ENCODE assay signal across 8 mouse cellular contexts in the genomic region with DNA sequence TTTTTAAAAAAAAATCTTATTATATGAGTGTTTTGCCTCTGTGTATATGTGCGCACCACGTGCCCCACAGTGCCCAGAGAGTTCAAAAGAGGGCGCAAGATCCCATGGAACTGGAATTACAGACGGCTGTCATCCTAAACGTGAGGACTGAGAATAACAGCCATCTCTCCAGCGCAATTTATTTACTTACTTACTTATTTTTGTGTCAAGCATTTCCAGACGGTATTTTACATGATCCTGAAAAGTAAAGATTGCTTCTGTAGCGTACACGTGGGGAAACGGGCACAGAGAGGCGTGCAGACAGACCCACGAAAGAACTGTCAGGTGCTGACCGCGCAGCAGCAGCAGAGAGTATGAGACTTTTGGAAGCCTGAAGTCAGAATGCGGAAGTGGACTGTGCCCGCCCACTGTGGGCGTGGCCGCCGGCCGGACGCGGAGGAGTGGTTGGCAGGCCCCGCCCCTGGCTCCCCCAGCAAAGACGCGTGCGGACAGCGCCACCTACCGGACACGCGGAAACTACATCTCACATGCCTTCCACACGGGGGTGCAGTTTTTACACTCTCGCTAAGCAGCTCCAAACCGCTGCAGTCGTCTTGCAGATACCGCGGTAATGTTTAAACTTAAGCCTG. TPM values are rescaled to one million over a fixed set of nuclear protein-coding genes. Genes with fewer than 3 reads are reported as not detected.
DNase-seq lines count a peak whose midpoint lies in the region; ATAC-seq and TF ChIP-seq lines count a peak whose summit lies in the region.

No protein-coding gene starts in this region.

- peak overlapping the region; percentile 23 for H3K9ac ChIP-seq in heart, embryonic 15.5 days
- peak overlapping the region; percentile 44 for H3K9ac ChIP-seq in liver, embryonic 14.5 days (replicated peaks)
- no peak overlapping the region for H3K9ac ChIP-seq in neural tube, embryonic 11.5 days (ENCODE audit: low read length)
- no peak overlapping the region for H3K9ac ChIP-seq in stomach, postnatal 0 days (ENCODE audit: low read length)

- peak; percentile 100 for TF ChIP-seq CTCF in liver, embryonic 14.5 days (IDR thresholded peaks at IDR 0.05; ENCODE audit: low read depth)
- TF ChIP-seq CTCF in stomach, postnatal 0 days (IDR thresholded peaks at IDR 0.05; ENCODE audit: low read depth): peak; percentile 100

- no peaks in the 10 kb centered on the region for H3K9me3 ChIP-seq in heart, embryonic 15.5 days (replicated peaks)
- no peaks in the 10 kb centered on the region for H3K9me3 ChIP-seq in liver, embryonic 14.5 days (ENCODE audit: control insufficient read depth, low read length)
- no peaks in the 10 kb centered on the region for H3K9me3 ChIP-seq in neural tube, embryonic 11.5 days (ENCODE audit: control insufficient read depth, low read length)
- no peaks in the 10 kb centered on the region for H3K9me3 ChIP-seq in stomach, postnatal 0 days (ENCODE audit: control insufficient read depth, low read length)

- peak overlapping the region; percentile 26; the same call in 1 of the 2 replicates for H3K27ac ChIP-seq in brown adipose tissue, adult 24 weeks (replicated peaks; ENCODE audit: low read depth, low read length)
- H3K27ac ChIP-seq in heart, embryonic 15.5 days: peak overlapping the region; percentile 77
- H3K27ac ChIP-seq in liver, embryonic 14.5 days: peak overlapping the region; percentile 42
- no peak overlapping the region for H3K27ac ChIP-seq in neural tube, embryonic 11.5 days (ENCODE audit: low read depth, low read length)
- H3K27ac ChIP-seq in stomach, postnatal 0 days (replicated peaks): peak overlapping the region; percentile 73

- peak overlapping the region; percentile 67 for H3K4me2 ChIP-seq in heart, embryonic 15.5 days
- H3K4me2 ChIP-seq in liver, embryonic 14.5 days (ENCODE audit: low read depth): peak overlapping the region; percentile 75
- peak overlapping the region; percentile 46 for H3K4me2 ChIP-seq in neural tube, embryonic 11.5 days (ENCODE audit: low read depth)
- H3K4me2 ChIP-seq in stomach, postnatal 0 days (replicated peaks; ENCODE audit: low read depth): peak overlapping the region; percentile 49

- WGBS in heart, embryonic 15.5 days: 3% methylated on average over 36 of the region's 36 CpGs
- 3% methylated on average over 36 of the region's 36 CpGs for WGBS in liver, embryonic 14.5 days (ENCODE audit: insufficient replicate concordance)
- 5% methylated on average over 36 of the region's 36 CpGs for WGBS in neural tube, embryonic 11.5 days
- 4% methylated on average over 36 of the region's 36 CpGs for WGBS in stomach, postnatal 0 days

- H3K4me1 ChIP-seq in brown adipose tissue, adult 24 weeks (ENCODE audit: control insufficient read depth, insufficient read depth, insufficient read length, low read length): peaks cover 2% of the 10 kb centered on the region; the same call in 1 of the 2 replicates
- H3K4me1 ChIP-seq in heart, embryonic 15.5 days (replicated peaks): peaks cover 14% of the 10 kb centered on the region
- H3K4me1 ChIP-seq in liver, embryonic 14.5 days (replicated peaks; ENCODE audit: control insufficient read depth in 2 of 2, insufficient read depth in 2 of 2, low read length in 1 of 2): peaks cover 2 to 3% of the 10 kb centered on the region in 2 experiments; a peak in 1 of 4 replicates
- no peaks in the 10 kb centered on the region for H3K4me1 ChIP-seq in neural tube, embryonic 11.5 days (ENCODE audit: control insufficient read depth, insufficient read depth, low read length)
- H3K4me1 ChIP-seq in stomach, postnatal 0 days (replicated peaks; ENCODE audit: control insufficient read depth, insufficient read depth): no peaks in the 10 kb centered on the region

- H3K27me3 ChIP-seq in heart, embryonic 15.5 days: no peaks in the 10 kb centered on the region
- no peaks in the 10 kb centered on the region for H3K27me3 ChIP-seq in liver, embryonic 14.5 days (ENCODE audit: control insufficient read depth, insufficient read depth, low read length)
- no peaks in the 10 kb centered on the region for H3K27me3 ChIP-seq in neural tube, embryonic 11.5 days (ENCODE audit: control insufficient read depth, insufficient read depth, low read length)
- H3K27me3 ChIP-seq in stomach, postnatal 0 days (ENCODE audit: control insufficient read depth, insufficient read depth, low read length): no peaks in the 10 kb centered on the region

- DNase-seq in CD4-positive, CD25-positive, alpha-beta regulatory T cell, adult 2 months (ENCODE audit: low read depth, low spot score): peak; percentile 100
- DNase-seq in fibroblast of lung, adult 2 months (ENCODE audit: low read depth): peak; percentile 98
- DNase-seq in kidney, postnatal 25 days: peak; percentile 97 to 98
- DNase-seq in liver, embryonic 14.5 days (ENCODE audit: low read depth in 3 of 3, low spot score in 3 of 3): peak; percentile 86 to 91 (median 91)
- DNase-seq in neural tube, embryonic 11.5 days (ENCODE audit: low spot score): peak; percentile 99
- peak; percentile 99 for DNase-seq in stomach, postnatal 0 days (ENCODE audit: low spot score)

- peak; percentile 93 for ATAC-seq in heart, embryonic 15.5 days (replicated peaks; ENCODE audit: insufficient number of reproducible peaks, insufficient read depth, low FRiP score, low read depth)
- ATAC-seq in liver, embryonic 14.5 days (ENCODE audit: insufficient read depth): peak; percentile 92
- ATAC-seq in neural tube, embryonic 11.5 days (ENCODE audit: insufficient read depth, low FRiP score, low TSS enrichment): peak; percentile 89
- peak; percentile 94 for ATAC-seq in stomach, postnatal 0 days (ENCODE audit: low FRiP score, low TSS enrichment)

- TF ChIP-seq EP300 in liver, embryonic 14.5 days (IDR thresholded peaks at IDR 0.05; ENCODE audit: low read depth): no peak
- TF ChIP-seq EP300 in stomach, postnatal 0 days (optimal IDR thresholded peaks at IDR 0.05): no peak

- H3K4me3 ChIP-seq in brown adipose tissue, adult 24 weeks (ENCODE audit: insufficient read depth, low read depth, low read length): peak overlapping the region; percentile 54
- H3K4me3 ChIP-seq in heart, embryonic 15.5 days: peak overlapping the region; percentile 46
- H3K4me3 ChIP-seq in liver, embryonic 14.5 days (ENCODE audit: insufficient read depth in 1 of 2, low read depth in 2 of 2, low read length in 2 of 2): peak overlapping the region; percentile 45 to 50
- H3K4me3 ChIP-seq in neural tube, embryonic 11.5 days (ENCODE audit: low read depth, low read length): peak overlapping the region; percentile 21; the same call in 1 of the 2 replicates
- peak overlapping the region; percentile 29 for H3K4me3 ChIP-seq in stomach, postnatal 0 days (ENCODE audit: low read depth, low read length)

- no peaks in the 10 kb centered on the region for H3K36me3 ChIP-seq in heart, embryonic 15.5 days
- no peaks in the 10 kb centered on the region; the same call in 1 of the 2 replicates for H3K36me3 ChIP-seq in liver, embryonic 14.5 days (replicated peaks; ENCODE audit: control insufficient read depth, insufficient read depth, low read depth)
- H3K36me3 ChIP-seq in neural tube, embryonic 11.5 days (ENCODE audit: control insufficient read depth, insufficient read depth, low read length): no peaks in the 10 kb centered on the region
- no peaks in the 10 kb centered on the region for H3K36me3 ChIP-seq in stomach, postnatal 0 days (ENCODE audit: control insufficient read depth, insufficient read depth, low read length)

RNA-seq across cellular contexts. Expression of gene Trpv4, which starts 9.1 kb away (rescaled TPM):
- polyA plus RNA-seq in brown adipose tissue, adult 24 weeks (2012; ENCODE audit: insufficient read depth, insufficient read length, missing spikeins): 0.83 and 1.2 TPM in 2 replicates
- 1.00 and 2.4 TPM in 2 replicates for polyA plus RNA-seq in heart, embryonic 15.5 days (2015; fragmentation: Nextera tagmentation; extraction: Ambion mirVana)
- polyA plus RNA-seq in liver, embryonic 14.5 days (2012; rRNA removed): 0.16 and 0.22 TPM in 2 replicates
- 0.14 and 0.15 TPM in 2 replicates for polyA plus RNA-seq in liver, embryonic 14.5 days (2014; fragmentation: Nextera tagmentation; extraction: Ambion mirVana)
- polyA plus RNA-seq in neural tube, embryonic 11.5 days (2014; fragmentation: Nextera tagmentation; extraction: Ambion mirVana): 0.32 and 0.81 TPM in 2 replicates
- polyA plus RNA-seq in stomach, postnatal 0 days (2015; fragmentation: Nextera tagmentation; extraction: Ambion mirVana): 2.1 and 2.8 TPM in 2 replicates

RNA-seq across cellular contexts. Expression of gene Gltp, which starts 23.4 kb away (rescaled TPM):
- polyA plus RNA-seq in brown adipose tissue, adult 24 weeks (2012; ENCODE audit: insufficient read depth, insufficient read length, missing spikeins): 29.8 and 31.9 TPM in 2 replicates
- 45.9 and 70.4 TPM in 2 replicates for polyA plus RNA-seq in heart, embryonic 15.5 days (2015; fragmentation: Nextera tagmentation; extraction: Ambion mirVana)
- 18.4 and 18.5 TPM in 2 replicates for polyA plus RNA-seq in liver, embryonic 14.5 days (2012; rRNA removed)
- polyA plus RNA-seq in liver, embryonic 14.5 days (2014; fragmentation: Nextera tagmentation; extraction: Ambion mirVana): 25.4 and 33.0 TPM in 2 replicates
- 68.9 and 72.6 TPM in 2 replicates for polyA plus RNA-seq in neural tube, embryonic 11.5 days (2014; fragmentation: Nextera tagmentation; extraction: Ambion mirVana)
- 482 and 496 TPM in 2 replicates for polyA plus RNA-seq in stomach, postnatal 0 days (2015; fragmentation: Nextera tagmentation; extraction: Ambion mirVana)

RNA-seq across cellular contexts. Expression of gene Tchp, which starts 40.2 kb away (rescaled TPM):
- 1.5 and 4.4 TPM in 2 replicates for polyA plus RNA-seq in brown adipose tissue, adult 24 weeks (2012; ENCODE audit: insufficient read depth, insufficient read length, missing spikeins)
- polyA plus RNA-seq in heart, embryonic 15.5 days (2015; fragmentation: Nextera tagmentation; extraction: Ambion mirVana): 8.6 TPM in 2 replicates
- polyA plus RNA-seq in liver, embryonic 14.5 days (2012; rRNA removed): 5.6 and 7.8 TPM in 2 replicates
- polyA plus RNA-seq in liver, embryonic 14.5 days (2014; fragmentation: Nextera tagmentation; extraction: Ambion mirVana): 1.9 and 2.2 TPM in 2 replicates
- 12.8 and 14.3 TPM in 2 replicates for polyA plus RNA-seq in neural tube, embryonic 11.5 days (2014; fragmentation: Nextera tagmentation; extraction: Ambion mirVana)
- 4.6 and 5.8 TPM in 2 replicates for polyA plus RNA-seq in stomach, postnatal 0 days (2015; fragmentation: Nextera tagmentation; extraction: Ambion mirVana)

Comparison
In these comparisons a context has a peak if more than half of its experiments do, and no peak if none do; other contexts are left out.
1. H3K9ac ChIP-seq: peak in heart, embryonic 15.5 days (single experiment) and liver, embryonic 14.5 days (single experiment); none in neural tube, embryonic 11.5 days (single experiment) and stomach, postnatal 0 days (single experiment).
2. Peak in every context shown above with its lines, with median percentiles within 50 percentile points of each other: DNase-seq, H3K4me3 ChIP-seq, ATAC-seq and H3K4me2 ChIP-seq.